Mouse (Mus musculus): ENCODE measurements at regions not wholly inside any gene's neighbourhood (a gene's known extent, or its start where the extent isn't known, plus 50 kb on each side); places are given as distances from the start of the nearest gene placed in this dataset.
"Not testable (repeated sequence)": the region's sequence is repeated elsewhere in the genome, so short reads cannot be mapped to it uniquely, and the experiment has no call there.

DNA sequence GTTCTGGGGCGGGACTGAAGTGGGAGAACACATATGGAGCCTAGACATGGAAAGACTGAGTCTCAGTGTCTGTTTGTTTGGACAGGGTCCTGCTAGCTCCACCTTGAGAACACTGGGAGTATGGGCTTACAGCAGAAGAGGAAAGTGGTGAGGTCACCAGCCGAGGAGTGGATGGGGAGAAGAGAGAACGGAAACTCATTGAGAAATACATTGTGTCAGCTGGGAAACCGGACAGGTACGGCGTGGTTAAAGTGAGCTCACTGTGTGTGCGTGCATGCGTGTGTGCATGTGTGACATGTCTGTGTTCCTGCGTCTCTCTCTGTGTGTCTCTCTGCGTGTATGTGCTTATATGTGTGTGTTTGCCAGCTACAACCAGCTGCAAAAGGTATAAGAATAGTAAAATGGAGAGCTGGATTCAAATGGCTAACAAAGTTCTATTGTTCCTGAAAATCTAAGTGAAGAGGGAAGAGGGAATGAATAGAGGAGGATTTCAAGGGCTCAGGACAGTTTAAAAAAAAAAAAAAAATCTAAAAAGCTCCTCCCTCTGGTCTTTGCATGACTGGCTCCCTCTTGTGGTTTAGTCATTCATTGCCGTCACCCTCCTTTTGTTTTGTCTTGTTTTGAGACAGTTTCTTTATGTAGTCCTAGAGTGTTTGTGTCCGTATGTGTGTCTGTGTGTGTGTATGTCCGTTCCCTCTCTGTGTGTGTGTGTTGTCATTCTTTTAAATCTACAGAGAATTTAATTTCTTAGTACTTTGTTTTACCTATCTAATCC lies 52.0 kb upstream of the Ak4 start:
- DNase-seq (ENCODE audit: low read depth, low spot score) = no peak

DNA sequence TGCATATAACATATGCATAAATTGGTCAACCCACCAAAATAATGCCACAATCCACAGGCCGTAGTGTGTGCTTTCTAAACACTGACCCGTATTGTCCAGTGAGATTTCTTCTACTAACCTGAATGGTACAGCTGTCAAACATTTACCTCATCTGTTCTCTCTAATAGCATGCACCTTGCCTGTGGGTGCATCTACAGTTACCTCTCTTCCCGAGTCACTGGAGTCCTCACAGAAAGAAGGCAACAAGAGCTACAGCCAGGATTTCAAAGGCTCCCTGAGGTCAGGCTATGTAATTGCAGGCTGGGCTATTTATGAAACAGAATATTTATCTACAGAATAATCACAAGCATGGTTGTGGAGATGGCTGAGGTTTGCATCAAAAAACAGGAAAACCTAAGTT lies 53.8 kb upstream of the Ak4 start:
- no peak for DNase-seq (ENCODE audit: low read depth, low spot score)

DNA sequence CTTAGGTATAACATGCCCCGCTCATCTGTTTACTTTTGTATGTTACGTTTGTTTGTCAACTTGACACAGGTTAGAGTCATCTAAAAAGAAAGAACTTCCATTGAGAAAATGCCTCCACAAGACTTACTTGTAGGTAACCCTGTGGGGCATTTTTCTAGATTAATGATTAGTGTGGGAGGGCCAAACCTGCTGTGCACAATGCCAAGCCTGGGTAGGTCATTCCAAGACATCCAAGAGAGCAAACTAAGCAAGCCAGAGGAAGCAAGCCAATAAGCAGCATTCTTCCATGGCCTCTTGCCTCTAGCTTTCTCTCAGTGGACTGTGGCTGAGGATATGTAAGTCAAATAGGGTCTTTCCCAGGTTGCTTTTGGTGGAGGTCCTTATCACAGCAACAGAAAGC lies 54.4 kb upstream of the Ak4 start:
- no peak for DNase-seq (ENCODE audit: low read depth, low spot score)

DNA sequence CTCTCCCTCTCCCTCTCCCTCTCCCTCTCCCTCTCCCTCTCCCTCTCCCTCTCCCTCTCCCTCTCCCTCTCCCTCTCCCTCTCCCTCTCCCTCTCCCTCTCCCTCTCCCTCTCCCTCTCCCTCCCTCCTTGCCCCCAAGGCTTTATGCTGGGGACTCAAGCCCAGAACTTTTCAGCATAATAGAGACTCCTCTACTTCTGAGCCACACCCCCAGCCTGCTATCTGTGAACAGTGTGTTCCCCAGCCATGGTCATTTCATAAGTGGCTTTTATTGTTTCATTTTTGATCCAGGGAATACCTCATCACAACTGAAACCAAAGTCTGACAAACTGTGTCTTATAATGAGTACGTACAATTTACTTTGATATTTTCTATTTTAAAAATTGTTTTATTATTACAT lies 55.8 kb upstream of the Ak4 start:
- DNase-seq (ENCODE audit: low read depth, low spot score) = not testable (repeated sequence)

DNA sequence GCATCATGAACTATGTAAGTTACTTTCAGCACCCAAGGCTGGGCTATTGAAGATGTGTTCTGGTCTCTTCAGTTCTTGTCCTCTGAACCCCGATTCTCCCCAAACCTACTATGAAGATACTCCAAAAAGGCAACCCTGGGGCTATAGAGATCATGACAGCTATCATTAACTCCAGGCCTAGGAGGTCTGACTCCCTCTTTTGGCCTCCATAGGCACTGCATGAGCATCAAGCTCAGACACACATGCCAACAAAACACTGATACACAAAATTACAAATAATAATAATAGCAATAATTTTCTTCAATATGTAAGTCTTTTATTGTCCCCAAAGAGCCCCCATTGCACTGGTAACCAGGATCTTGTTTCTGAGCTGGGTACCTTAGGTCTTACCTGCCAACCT lies 57.3 kb upstream of the Ak4 start:
- DNase-seq (ENCODE audit: low read depth, low spot score) = no peak

DNA sequence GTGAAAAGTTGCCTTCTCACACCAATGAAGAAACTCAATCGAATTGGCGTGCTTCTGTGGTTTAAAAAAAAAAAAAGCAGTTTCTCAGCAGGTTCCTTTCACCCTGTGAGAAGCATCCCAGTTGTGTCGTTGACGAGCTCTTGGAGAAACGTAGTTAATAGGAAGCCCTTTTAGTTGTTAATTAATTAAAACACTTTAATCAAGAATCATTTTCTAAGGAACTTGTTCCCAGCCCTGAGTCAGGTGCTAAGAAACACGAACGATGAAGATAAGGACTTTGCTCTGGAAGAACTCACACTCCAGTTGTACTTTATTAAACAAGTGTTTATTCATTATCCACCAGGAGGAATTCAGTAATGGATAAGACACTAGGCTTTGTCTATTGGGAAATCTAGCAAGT lies 58.8 kb upstream of the Ak4 start:
- no peak for DNase-seq (ENCODE audit: low read depth, low spot score)

DNA sequence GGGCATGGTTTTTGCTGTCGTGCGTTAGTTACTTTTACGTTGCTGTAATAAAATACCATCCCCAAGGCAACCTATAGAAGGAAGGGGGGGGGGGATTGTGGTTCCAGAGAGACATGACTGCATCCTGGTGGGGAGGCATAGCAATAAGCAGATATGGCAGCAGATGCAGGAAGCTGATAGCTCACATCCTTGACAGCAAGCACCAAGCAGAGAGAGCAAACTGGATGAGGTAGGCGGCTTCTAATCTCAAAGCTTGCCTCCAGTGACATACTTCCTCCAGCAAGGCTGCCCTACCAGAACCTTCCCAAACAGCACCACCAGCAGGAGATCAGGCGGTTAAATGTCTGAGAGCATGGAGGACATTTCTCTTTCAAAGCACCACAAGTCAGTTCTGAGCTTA lies 60.0 kb upstream of the Ak4 start:
- DNase-seq (ENCODE audit: low read depth, low spot score) = no peak

DNA sequence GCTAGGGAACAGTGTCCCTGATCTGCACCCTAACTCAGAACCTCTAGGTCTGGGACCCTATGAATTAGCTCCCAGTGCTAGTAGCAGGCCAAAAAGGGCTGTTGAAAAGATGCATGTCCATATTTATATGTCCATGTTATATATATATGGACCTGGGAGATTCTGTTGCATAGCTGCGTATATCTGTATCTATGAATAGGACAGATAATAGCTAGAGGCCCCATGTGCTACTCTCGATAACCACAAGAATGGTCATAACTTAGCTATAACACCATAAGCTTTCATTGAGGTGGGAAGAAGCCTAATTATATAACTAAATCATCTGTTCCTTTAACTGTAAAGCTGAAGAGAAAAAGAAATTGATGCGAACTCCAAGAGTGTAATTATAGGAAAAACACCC lies 60.6 kb upstream of the Ak4 start:
- DNase-seq (ENCODE audit: low read depth, low spot score) = no peak

DNA sequence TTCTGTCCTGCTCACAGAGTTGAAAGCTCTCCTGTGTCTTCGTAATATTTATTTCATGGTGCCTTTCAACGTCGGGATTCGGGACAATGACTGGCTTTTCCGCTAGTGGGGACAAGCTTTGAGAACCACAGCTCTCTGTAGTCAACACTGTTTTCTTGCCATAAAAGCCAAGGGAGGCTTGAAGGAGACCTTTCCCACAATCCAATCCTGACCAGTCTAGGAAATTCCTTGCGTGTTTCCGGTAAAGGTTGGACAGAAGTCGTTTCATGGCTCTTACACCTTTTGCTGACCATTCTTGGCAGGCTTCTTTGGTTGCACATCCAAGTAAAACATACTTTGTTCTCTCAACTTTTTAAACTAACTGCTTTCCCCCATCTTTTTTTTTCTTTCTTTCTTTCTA lies 61.2 kb upstream of the Ak4 start:
- DNase-seq (ENCODE audit: low read depth, low spot score) = no peak

DNA sequence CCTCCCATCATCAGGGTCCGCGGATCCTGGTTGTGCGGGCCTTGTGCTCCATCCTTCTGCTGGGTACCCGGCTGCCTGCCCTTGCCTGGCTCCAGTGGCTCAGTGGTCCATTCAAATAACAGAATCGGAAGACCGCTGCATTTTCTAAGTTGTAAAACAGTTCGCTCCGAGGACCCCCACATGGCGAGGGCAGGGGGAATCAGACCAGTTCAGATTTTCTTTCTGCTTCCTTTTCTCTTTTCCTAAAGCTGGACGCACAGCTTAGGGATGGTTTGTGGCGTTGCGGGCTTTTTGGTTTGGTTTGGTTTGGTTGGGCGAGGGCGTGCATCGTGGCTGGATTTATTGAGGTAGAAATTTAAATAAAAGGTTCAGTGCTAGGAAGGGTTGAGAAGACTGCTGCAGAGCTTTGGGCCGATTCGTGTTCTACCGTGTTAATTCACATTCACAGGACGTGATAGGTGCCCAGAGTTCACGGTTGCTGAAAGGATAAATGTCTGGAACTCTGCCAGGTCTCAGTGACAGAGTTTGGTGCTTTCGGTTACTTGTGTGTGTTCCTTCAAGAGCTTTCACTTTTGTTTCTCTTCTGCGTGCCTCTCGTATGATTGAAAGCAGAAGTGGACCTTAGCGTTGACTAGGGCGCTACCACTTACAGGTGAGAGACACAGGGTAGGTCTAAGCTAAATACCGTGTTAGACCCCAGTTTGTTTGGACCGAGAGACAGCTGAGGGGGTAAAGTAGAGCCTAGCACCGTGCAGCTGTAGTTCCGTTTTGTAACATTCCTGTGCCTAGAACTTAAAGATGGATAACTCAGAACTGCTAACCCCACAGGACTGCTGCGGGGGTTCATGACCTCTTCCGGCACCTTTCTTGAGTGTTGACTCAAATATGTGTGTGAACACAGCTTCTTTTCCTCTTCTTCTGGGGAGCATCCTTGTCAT lies 61.9 kb upstream of the Ak4 start:
- DNase-seq (ENCODE audit: low read depth, low spot score) = no peak

DNA sequence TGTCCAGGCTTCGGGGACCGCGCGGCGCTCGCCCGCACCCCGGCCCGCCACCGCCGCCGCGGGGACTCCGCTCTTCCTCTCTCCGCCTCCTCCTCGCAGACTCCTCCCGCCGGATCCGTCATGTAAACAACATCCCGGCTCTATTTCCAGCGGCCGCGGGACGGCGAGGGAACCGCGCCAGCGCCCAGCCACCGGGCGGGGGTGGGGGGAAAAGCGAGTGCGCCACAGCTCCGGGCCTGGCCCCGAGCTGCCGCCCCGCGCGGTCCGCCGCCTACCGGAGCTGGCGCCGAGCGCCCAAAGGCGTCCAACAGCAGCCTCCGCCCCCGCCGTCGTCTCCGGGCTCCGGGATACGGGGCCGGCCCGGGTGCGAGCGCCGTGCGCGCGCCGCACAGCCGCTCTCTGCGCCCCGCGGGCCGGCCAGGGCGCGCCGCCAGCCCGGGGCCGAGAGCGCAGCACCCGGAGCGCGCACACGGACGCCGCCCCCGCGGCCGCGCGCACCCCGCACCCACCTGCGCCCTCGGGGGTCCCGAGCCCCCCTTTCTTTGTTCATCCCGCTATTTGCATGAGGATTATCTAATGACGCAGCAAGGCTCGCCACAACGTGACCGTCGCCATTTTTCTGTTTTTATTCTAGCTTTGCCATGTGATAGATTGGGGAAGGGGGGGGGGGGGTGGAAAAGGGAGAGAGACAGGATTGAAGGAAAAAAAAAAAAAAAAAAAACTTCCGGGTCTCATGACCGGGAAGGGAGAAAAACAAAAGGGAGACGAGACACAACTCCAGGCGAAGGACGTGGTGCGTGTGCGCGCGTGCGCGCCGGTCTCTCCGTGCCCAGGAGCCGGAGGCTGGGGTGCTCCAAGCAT lies 62.8 kb upstream of the Ak4 start:
- peak; percentile 67 for DNase-seq (ENCODE audit: low read depth, low spot score)

DNA sequence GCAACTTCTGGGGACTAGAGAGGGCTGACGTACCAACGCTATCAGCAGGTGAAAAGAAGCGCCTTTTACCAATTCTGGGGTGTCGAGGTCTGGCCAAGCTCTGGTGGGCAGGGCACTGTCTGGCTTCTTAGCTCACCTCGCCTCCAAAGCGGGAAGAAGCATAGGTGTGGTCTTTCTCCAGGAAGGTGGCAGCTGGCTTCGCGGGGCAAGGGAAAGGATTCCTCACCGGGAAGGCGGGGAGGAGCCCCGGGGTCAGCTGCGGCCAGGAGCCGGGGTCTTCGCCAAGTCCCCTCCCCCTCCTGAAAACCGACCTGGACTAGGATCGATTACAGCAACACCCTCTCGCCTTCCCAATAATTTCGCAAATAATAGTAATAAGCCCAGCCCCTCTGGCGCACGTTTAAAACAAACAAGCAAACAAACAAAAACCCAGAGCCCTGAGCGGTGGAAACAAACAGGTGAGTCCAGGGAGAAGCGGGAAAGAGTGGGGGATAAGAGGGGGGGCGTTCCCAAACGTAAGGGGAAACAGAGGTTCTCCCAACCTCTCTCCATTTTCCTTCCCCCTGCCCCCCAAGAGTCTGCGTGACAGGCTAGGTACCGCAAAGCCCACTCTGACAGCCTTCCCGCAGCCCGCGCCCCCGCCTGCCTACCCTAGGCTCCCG lies 63.5 kb upstream of the Ak4 start:
- no peak for DNase-seq (ENCODE audit: low read depth, low spot score)

DNA sequence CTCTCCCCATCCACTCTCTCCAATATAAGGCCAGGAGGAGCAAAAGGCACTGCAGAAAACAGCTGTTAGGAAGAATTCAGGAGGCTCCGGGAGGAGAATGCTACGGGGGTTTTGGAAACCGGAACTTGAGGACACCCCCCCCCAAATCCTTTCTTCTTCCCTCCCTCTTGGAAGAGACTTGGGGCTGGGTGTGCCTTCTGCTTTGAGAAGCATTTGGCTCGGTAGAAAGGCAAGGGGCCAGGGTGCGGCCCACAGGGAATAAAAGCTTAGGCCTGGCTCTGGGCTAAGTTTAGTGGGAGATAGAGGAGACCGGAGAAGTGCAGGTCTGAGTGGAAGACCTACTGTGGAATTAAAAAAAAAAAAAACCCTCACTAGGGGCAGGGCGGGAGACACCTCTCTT lies 64.1 kb upstream of the Ak4 start:
- DNase-seq (ENCODE audit: low read depth, low spot score) = no peak

DNA sequence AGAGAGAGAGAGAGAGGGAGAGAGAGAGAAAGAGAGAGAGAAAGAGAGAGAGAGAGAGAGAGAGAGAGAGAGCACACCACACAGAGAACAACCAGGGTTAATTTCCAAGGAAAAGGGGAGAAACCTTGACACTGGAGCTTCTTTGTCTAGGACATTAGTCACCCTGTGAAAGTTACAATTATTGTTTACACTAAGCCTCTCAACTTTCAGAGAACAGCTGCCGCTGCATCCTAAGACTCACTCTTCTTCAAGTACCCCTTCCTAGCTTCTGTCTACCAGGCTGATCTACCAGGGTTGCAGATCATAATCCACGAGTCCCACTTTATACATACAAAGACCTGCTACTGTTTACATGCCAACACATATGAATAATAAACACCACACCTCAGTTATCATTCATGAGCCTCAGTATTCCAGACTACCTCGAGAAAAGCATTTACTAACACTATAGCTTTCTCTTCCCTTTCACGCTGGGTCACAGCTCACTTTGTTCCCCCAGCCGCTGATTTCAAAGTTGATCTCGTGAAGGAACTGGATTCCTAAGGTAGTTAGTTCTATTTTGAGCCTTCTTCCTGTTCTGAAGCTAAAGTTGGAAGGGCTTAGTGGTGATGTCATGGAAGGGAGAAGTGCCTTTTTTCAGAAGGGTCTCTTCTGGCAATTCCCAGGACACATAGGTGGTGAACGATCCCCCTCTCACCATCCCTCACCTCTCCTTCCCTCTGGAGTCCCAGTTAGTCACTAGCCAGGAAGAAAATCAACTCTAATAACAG lies 64.8 kb upstream of the Ak4 start:
- DNase-seq (ENCODE audit: low read depth, low spot score) = no peak

DNA sequence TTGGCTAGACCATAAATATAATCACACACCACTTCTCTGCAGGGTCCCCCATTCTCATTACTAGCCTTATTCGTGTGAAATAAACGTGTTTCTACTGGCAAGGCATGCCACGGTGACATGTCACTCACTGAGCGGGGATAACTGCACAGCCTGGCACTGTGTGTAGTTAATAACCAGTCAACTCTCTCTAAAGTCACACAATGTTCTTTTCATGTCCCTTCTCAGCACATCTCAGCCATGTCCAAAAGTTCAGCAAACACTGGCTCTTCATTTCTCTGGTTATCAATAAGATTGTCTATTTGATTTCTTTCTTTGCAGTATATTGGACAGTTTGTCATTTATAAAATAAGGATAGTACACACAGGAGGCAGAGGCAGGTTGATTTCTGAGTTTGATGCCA lies 66.9 kb upstream of the Ak4 start:
- no peak for DNase-seq (ENCODE audit: low read depth, low spot score)

DNA sequence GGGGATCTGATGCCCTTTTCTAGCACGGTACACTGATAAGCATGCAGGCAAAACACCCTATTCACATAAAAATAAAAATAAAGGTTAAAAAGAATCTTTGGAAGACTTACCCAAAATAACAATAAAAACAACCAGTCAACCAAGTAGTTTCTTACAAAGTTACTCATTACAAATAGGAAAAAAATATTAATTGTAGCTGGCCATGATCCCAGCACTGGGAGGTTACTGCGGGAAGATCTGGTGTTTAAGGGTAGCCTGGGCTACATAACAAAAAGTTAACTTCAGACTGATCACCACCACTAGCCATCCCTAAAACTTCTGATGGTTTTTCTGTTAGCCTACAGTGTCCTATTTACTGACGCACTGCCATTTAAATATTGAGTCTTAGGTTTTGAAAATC lies 67.4 kb upstream of the Ak4 start:
- DNase-seq (ENCODE audit: low read depth, low spot score) = no peak

DNA sequence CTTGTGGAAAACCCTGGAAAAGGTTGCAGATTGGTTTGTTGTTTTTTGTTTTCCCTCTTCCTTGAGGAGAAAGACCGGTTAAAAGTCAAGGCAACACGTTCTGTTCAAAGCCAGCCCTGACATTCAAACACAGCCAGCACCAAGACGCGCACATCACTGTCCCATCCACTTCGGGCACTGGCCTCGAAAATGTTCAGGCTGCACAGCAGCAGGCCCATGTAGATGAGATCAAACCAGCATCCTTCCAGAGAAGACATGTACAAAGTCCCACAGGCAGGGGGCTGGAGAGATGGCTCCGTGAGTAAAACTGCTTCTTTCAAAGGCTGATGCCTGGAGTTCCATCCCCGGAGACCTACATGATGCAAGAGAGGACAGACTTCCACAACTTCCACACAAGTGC lies 68.4 kb upstream of the Ak4 start:
- DNase-seq (ENCODE audit: low read depth, low spot score) = no peak

DNA sequence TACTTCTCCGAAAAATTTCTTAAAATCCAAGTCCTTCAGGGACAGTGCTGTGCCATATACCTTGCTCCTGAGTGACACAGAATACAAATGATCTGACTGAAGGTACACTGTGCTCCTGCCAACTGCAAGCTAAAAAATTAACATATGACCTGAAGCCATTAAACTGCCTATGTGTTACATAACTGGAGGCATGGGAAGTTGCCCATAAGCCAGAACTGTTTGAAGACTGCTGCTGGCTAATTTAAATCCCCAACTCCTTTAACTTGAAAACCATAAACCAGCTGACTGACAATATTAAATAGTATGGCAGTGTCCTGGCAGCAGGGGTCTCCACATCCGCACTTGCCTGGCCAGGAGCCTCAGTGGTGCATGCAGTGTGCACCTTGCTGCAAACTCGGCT lies 68.9 kb upstream of the Ak4 start:
- DNase-seq (ENCODE audit: low read depth, low spot score) = no peak

DNA sequence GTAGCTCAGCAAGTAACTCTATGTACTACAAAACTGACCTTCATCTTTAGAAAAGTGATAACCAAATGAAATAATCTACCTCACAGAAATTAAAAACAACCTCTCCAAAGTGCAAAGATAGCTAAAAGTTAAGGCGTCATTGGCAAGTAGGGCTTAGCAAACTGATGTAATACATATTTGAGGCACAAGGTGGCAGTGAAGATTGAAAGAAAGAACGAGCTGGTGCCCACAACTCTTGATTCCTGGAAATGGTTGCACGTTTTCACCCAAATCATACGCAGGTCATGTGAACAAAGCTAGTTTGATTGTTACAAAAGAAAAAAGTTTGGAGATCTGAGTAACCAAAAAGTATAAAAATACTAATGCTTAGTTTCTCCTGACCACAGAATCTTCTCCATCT lies 69.7 kb upstream of the Ak4 start:
- no peak for DNase-seq (ENCODE audit: low read depth, low spot score)

DNA sequence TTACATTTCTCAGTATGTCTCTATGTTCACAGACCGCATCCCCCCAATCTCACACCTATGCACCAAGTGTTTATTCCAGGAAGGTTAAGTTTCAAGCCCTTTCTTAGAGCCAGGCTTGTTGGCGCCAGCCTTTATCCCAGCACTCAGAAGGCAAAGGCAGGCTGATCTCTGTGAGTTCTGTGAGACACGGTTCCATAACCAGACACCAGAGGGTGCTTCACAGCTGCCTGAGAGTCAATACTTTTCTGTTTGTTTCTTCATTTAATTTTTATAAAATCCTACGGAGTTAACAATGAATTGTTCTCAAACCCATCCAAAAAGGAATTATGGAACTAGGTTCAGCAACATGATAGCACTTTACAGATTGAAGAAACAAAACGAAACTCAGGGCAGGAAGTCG lies 71.8 kb upstream of the Ak4 start:
- DNase-seq (ENCODE audit: low read depth, low spot score) = no peak

All from WW6 (cell line).